Mouse (Mus musculus): ENCODE data around the gene Camk1d.

GRCm38 (mm10) chr2:5304451-5304850, 409.9 kb downstream of the Camk1d start:
- TF ChIP-seq EP300 (IDR thresholded peaks at IDR 0.05; ENCODE audit: low read depth), result no peak
- TF ChIP-seq CTCF (IDR thresholded peaks at IDR 0.05; ENCODE audit: low read depth), result no peak
